Mouse (Mus musculus): Measurements from ENCODE around the gene Ccdc107.

Ccdc107 gene

GRCm38 (mm10) chr4:43512653-43513052 is 20.0 kb downstream of the Ccdc107 start:
- DNase-seq (ENCODE audit: low spot score) = no peak

GRCm38 (mm10) chr4:43513300-43513699 is 20.6 kb downstream of the Ccdc107 start:
- no peak for DNase-seq (ENCODE audit: low spot score)

GRCm38 (mm10) chr4:43513791-43514190 is 21.1 kb downstream of the Ccdc107 start:
- no peak for DNase-seq (ENCODE audit: low spot score)

GRCm38 (mm10) chr4:43515764-43516708 is 23.3 kb downstream of the Ccdc107 start:
- DNase-seq (ENCODE audit: low spot score) = no peak

- no peak for DNase-seq (ENCODE audit: low spot score)
Observed at GRCm38 (mm10) chr4:43519551-43519950, 26.9 kb downstream of the Ccdc107 start.

GRCm38 (mm10) chr4:43519956-43520355 is 27.3 kb downstream of the Ccdc107 start:
- DNase-seq (ENCODE audit: low spot score) = peak; percentile 82

- DNase-seq (ENCODE audit: low spot score) = peak; percentile 46
Observed at GRCm38 (mm10) chr4:43527880-43528279, 35.2 kb downstream of the Ccdc107 start.

GRCm38 (mm10) chr4:43528487-43528886 is 35.8 kb downstream of the Ccdc107 start:
- DNase-seq (ENCODE audit: low spot score) = no peak

GRCm38 (mm10) chr4:43530081-43530501 is 37.4 kb downstream of the Ccdc107 start:
- no peak for DNase-seq (ENCODE audit: low spot score)

GRCm38 (mm10) chr4:43530581-43530980 is 37.9 kb downstream of the Ccdc107 start:
- DNase-seq (ENCODE audit: low spot score) = peak; percentile 65

- peak; percentile 62 for DNase-seq (ENCODE audit: low spot score)
Observed at GRCm38 (mm10) chr4:43533270-43533669, 40.6 kb downstream of the Ccdc107 start.

GRCm38 (mm10) chr4:43535628-43536027 is 42.9 kb downstream of the Ccdc107 start:
- no peak for DNase-seq (ENCODE audit: low spot score)

GRCm38 (mm10) chr4:43536031-43536430 is 43.3 kb downstream of the Ccdc107 start:
- no peak for DNase-seq (ENCODE audit: low spot score)

GRCm38 (mm10) chr4:43542044-43542443 is 49.3 kb downstream of the Ccdc107 start:
- no peak for DNase-seq (ENCODE audit: low spot score)
